Mouse (Mus musculus) embryonic stem cell, embryonic (primary cell): Measurements from ENCODE around the gene Gm5460.

Source experiments
- CTCF ChIA-PET, 4 experiments: fragments of 300-600 bp in 2 of 4; fragments of 350-600 bp in 2 of 4; sonication (Branson Sonifier 250); formaldehyde crosslinking; loops; one replicate each; lab custom pipeline; 2022; ENCODE audit warnings: inconsistent platforms in 2 of 4; lab: Charles Lee
- POLR2A ChIA-PET, 4 experiments: fragments of 300-600 bp in 2 of 4; fragments of 350-600 bp in 2 of 4; sonication (Branson Sonifier 250); formaldehyde crosslinking; loops; one replicate each; lab custom pipeline; 2022; ENCODE audit warnings: antibody characterized with exemption in 4 of 4, inconsistent platforms in 1 of 4; lab: Charles Lee

Gene Gm5460

DNA sequence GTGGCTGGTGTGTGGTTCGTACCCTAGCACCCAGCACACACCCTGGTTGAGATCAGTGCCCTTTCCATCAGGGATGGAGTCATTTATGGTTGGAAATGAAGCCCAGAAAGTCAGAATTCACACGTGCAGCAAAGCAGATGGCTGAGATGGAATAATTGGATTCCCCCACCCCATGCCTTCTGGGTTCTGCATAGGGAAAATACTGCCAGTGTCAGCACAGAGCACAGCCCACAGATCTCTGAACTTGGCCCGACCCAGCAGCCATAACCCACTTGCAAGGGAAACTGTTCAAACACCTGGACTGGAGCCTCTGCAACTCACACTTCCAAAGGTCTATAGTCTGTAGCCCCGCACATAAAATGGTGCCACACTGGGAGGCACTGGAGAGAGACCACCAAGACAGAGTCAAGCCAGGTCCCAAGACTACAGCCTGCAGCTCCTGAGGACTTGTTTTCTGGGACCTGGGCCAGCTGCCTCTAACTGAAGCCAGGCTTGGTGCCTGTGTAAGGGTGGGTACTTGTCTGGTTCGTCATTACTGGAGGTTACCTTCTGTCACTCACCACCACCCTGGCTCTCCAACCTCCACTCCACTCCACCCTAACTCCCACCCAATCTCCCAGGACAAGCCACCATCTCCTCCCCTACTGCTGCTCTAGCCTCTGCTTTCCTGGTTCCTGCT is 33.7 kb downstream of the Gm5460 start:
- ChIA-PET POLR2A (no interaction called here), CTCF (interaction anchor here in 1 of 4 experiments (0.5 kb wide), 1 partner anchor 43 kb away, joined by 4 read pairs; no protein-coding TSS in a partner anchor)

DNA sequence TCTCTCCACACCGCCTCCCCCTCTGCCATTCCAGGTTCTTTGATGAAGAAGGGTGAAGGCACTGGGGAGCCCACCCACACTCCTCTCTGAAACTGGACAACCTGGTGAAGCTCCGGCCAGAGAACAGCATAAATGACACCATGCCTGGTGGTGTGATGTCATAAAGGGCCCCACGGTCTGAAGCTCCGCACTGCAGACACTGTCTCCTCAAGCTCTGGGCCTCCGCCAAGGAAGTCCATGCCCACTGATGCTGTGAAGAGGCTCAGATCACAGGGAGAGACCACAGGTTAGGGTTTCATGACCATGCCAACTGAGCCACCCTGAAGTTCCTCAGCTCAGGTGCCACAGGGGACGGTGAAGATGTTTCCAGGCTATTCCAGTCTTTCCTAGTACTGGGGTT is 36.0 kb downstream of the Gm5460 start, which contains the start of gene Antxrl:
Antxrl (plus strand) TSS at position 192 of the 400 bp plus-strand sequence.
- ChIA-PET CTCF (no interaction called here), POLR2A (no interaction called here)

DNA sequence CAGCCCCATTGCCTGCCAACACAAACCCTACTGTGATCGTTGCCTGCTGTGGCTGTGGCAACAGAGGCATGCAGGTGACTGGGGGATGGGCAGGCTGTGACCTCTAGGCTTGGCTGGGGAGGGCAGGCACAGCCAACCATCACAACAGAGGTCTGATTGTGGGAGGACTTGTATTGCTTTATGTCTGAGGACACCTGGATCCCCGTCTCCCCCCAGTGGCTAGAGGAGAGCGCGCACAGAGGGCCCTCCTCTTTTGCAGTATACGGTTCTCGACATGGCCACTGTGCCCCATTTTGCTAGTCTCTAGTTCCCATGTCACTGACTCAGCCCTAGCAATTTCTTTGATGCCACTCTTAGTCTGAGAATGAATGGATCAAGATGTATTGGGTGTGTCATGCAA is 55.1 kb downstream of the Gm5460 start:
- CTCF ChIA-PET: interaction anchor here in 3 of 4 experiments (0.6 to 2.5 kb wide), 3 partner anchors 9 to 358 kb away, joined by 3 to 6 read pairs (median 6); no protein-coding TSS in a partner anchor
- POLR2A ChIA-PET: no interaction called here

DNA sequence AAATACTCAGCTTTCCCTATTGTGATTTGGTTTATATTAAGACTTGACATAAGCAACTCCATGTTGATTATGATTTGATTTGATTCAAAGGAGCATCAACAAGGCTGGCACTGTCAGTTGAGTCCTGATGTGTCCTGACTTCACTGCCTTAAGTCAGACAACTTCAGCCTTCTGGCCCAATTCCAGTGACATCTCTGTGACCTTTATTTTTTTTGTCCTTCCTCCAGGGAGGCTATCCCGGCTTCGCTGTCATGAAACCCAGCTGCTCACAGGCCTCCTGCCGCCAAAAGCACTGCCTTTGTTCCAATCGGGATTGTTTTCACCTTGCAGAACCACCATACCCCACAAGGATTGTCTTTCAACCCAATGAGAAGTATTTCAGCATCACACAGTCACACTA is 58.8 kb downstream of the Gm5460 start:
- ChIA-PET POLR2A (interaction anchor here in 1 of 4 experiments (0.6 kb wide), 1 partner anchor 123 kb away, joined by 4 read pairs; no protein-coding TSS in a partner anchor), CTCF (interaction anchor here in 2 of 4 experiments (0.6 to 1.1 kb wide), 2 partner anchors 12 to 30 kb away, joined by 3 to 8 read pairs; no protein-coding TSS in a partner anchor)

DNA sequence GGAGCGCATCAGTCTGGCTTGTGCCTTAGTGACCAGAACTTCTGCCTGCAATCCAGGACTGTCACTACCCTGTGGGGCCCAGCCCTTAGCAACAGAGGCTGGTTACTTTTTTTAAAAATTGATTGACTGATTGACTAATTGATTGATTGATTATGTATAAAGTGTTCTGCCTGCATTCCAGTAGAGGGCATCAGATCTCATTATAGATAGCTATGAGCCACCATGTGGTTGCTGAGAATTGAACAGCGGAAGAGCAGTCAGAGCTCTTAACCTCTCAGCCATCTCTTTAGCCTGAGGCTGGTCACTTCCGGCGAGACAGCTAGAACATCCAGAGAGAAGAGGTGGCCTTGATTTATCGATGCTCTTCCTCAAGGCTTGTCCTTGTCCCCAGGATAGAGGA is 60.7 kb downstream of the Gm5460 start:
- CTCF ChIA-PET: interaction anchor here (0.8 to 1.8 kb wide), 6 partner anchors 28 to 415 kb away, joined by 3 to 6 read pairs (median 4); no protein-coding TSS in a partner anchor
- POLR2A ChIA-PET: no interaction called here

DNA sequence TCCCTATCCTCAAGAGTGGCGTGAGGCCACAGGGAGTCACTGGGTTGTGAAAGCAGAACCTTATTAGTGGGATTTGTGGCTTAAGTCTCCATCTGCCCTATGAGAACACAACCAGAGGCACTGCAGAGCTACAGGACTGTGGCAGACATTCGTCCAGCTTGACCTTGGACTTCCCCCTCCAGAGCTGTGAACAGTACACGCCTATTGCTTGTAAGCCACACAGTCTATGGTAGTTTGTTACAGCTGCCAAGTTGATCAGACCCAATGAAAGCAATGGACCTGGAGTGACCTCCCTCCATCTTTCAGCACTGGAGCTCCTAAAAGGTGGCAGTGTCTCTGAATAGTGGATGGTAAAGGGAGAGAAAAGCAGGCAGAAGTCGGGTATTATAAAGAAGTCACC is 61.7 kb downstream of the Gm5460 start:
- CTCF ChIA-PET: interaction anchor here in 3 of 4 experiments (0.9 to 4.5 kb wide), 4 partner anchors 26 to 119 kb away, joined by 3 to 63 read pairs (median 4); no protein-coding TSS in a partner anchor
- POLR2A ChIA-PET: no interaction called here

DNA sequence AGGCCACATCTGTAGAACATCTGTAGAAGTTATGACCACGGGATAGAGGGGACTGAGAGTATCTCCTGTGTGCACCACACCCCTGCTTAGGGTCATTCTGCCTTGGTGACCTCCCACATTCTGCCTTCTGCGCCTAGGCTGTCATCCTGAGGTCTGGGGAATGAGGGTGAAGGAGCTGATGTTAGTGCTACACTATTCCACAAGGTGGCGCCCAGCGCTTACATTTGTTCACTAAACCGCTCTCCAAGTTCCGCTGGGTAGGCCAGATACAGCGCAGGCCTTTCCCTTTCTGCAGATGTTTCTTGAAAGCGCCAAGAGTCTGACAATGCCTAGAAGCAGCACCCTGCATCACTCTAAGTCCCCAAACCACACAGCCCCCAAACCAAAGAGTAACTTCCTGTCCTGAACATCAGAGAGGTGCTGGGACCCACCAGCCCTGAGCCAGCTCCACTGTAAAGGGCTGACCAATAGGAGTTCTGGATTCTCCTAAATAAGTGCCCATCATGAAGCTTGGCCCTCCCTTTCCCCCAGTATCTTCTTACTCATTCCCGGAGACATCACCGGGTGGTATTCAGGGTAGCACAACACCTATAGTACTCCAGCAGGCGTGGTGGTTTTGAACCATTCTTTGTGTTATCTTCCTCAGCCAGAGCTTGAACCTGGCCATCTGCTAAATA is 63.9 kb downstream of the Gm5460 start:
- ChIA-PET POLR2A (interaction anchor here in 3 of 4 experiments (0.6 to 2.0 kb wide), 17 partner anchors 10 to 315 kb away, joined by 3 to 8 read pairs (median 3); partner anchors contain the start of gene A630023A22Rik (in 1 of the 3)), CTCF (interaction anchor here (0.5 to 4.5 kb wide), 63 partner anchors 9 to 743 kb away, joined by 3 to 63 read pairs (median 4); partner anchors contain the start of genes A630023A22Rik (in 2 of the 4) and Npy4r (in 1 of the 4))

DNA sequence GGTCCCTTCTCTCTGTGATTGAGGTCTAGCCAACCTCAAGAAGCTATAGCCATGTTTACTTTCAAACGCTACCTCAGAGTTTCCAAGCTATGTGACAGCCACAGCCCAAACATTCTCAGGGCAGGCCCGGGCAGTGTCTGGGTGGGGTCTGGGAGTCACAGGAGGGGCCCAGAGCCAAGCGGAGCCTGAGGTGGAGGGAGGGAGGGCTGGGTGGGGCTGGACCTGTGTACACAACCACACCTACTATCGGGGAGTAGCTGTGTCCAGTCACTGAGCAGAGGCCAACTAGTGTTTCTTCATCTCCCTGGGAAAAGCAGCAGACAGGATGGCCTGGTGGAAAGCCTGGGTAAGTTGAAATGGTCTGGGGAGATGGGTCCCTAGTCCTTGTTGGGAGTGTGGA is 69.2 kb downstream of the Gm5460 start, which contains the start of gene Anxa8:
Anxa8 (plus strand) TSS at position 251 of the 400 bp plus-strand sequence.
- ChIA-PET CTCF (interaction anchor here in 3 of 4 experiments (0.6 to 3.6 kb wide), 8 partner anchors 18 to 130 kb away, joined by 3 to 18 read pairs (median 5); no protein-coding TSS in a partner anchor), POLR2A (interaction anchor here in 2 of 4 experiments (0.5 to 2.5 kb wide), 9 partner anchors 10 to 462 kb away, joined by 3 to 11 read pairs (median 3); partner anchors contain the start of gene Gprin2 (in 1 of the 2))

DNA sequence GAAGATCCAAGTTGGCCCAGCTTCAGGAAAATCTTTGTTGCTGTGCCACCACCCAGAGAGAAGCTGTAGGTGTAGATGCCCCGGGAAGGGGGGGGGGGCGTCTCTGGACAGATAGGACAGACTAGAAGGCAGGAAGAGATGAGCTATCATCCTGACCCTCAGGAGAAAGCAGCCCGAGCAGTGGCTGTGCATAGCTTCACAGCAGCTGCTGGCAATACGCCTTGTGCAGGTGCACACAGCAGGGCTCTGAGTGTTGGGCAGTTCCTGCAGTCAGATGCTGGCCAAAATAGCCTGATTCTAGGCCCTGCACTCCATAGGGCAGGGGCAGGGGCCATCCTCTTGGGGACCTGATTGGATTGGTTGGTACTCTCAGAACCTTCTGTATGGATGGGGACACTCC is 70.2 kb downstream of the Gm5460 start:
- ChIA-PET CTCF (interaction anchor here in 3 of 4 experiments (0.6 to 3.6 kb wide), 9 partner anchors 11 to 315 kb away, joined by 3 to 18 read pairs (median 5); no protein-coding TSS in a partner anchor), POLR2A (interaction anchor here in 1 of 4 experiments (0.6 to 1.4 kb wide), 2 partner anchors 18 to 151 kb away, joined by 3 to 4 read pairs; no protein-coding TSS in a partner anchor)

DNA sequence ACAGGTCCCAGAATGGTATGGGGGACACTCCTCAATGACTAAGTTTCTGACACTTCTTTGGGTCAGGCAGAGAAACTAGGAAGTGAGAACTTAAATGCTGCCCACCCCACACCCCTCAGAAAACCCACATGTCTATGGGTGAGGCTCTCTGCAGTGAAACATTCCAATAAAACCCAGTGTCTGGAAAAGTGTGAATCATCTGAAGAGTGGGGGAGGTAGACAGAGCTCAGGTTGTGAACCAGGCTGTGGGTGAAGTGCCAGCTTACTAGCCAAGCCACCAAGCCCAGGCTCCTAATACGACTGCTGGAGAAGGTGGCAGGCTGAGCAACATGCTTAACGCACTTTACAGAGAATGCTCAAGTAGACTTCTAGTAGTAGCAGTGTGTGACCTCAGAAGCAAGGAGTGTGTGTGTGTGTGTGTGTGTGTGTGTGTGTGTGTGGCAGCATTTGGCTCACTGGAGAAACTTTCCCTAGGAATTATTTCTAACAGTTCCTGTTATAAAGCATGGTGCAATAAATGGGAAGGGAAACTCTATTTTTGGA is 71.4 kb downstream of the Gm5460 start:
- ChIA-PET POLR2A (no interaction called here), CTCF (no interaction called here)

DNA sequence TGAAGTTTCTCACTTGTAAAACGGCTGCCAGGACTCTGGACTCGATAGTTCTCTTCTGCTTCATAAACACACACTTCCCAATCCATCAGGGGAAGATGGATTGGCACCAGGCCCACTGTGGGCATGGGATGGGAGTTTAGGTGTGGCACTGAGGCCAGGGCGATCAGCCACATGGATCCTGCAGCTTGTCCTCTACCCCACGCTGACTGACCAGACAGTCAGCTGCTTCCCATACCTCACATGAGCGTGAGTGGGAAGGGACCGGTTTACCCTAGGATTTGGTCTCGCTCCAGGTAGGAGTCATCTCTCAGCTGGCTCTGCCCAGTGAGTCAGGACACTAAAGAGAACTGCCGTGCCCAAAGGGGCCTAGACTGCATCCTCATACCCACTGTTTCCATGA is 73.2 kb downstream of the Gm5460 start:
- ChIA-PET CTCF (interaction anchor here in 1 of 4 experiments (0.9 kb wide), 1 partner anchor 1407 kb away, joined by 4 read pairs; no protein-coding TSS in a partner anchor), POLR2A (interaction anchor here in 1 of 4 experiments (1.3 kb wide), 1 partner anchor 9 kb away, joined by 4 read pairs; no protein-coding TSS in a partner anchor)

DNA sequence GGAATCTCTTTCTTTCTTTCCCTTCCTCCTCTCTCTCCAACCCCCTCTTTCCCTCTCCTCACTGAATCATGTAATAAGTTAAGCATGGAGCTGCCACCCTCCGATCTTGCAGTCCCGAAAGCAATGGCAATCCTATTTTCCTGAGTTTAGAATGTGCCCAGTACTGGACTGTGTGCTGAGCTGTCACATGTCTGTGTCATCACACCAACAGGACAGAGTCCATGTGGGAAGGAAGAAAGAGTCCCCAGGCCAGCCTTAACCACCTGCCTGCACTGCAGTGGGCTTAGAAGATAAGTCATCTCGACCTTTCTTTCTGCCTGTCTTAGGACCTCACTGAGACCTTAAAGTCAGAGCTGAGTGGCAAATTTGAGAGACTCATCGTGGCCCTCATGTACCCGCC is 74.9 kb downstream of the Gm5460 start:
- POLR2A ChIA-PET: interaction anchor here in 1 of 4 experiments (0.7 kb wide), 1 partner anchor 10 kb away, joined by 3 read pairs; no protein-coding TSS in a partner anchor

DNA sequence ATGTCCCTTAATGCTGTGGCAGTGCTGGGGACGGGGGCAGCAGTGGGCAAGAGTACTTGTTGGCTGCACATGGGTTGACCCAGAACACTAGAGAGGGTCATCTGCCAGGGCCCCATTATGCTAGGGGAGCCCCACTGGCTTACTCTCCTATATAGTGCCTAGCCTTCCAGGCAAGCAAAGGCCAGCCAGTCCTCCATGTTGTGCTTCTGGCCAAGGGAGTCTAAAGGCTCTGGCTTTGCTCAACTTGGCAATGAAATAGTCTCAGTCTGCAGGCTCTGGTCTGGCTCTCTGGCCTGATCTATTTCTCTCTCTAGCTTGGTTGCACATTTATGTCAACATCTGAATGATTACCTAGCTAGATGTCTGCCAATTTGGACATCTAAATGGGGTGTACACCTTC is 76.3 kb downstream of the Gm5460 start:
- ChIA-PET POLR2A (no interaction called here), CTCF (interaction anchor here (0.7 to 2.4 kb wide), 11 partner anchors 12 to 143 kb away, joined by 3 to 9 read pairs (median 4); no protein-coding TSS in a partner anchor)

More for the DNA sequence above, 74.9 kb downstream of the Gm5460 start:
- CTCF ChIA-PET: interaction anchor here in 3 of 4 experiments (0.8 to 2.4 kb wide), 9 partner anchors 11 to 143 kb away, joined by 3 to 9 read pairs (median 6); partner anchors contain the start of gene Gprin2 (in 1 of the 3)

DNA sequence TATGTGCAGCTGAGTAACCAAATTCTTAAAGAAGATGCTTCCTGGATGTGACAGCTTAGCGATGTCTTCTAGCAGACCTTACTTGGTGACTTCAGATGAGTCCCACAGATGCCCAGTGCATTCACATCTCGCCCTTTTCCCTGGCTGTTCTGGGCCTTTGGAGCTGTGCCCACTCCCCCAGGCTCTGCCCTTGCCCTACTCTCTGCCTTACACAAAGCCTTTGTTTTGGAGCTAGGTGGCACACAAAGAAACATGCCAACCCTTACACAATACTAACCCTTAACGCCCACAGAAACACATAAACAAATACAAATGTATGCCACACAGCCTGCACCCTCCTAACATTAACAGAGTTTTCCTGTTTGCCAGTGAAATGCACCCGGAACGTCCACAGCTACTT is 79.6 kb downstream of the Gm5460 start:
- ChIA-PET POLR2A (interaction anchor here in 2 of 4 experiments (0.9 to 1.7 kb wide), 2 partner anchors 10 to 12 kb away, joined by 3 to 4 read pairs; partner anchors contain the start of gene Anxa8 (in 1 of the 2)), CTCF (interaction anchor here (0.6 to 1.6 kb wide), 5 partner anchors 9 to 34 kb away, joined by 3 to 6 read pairs (median 4); no protein-coding TSS in a partner anchor)
